Mouse (Mus musculus) adrenal gland, adult (tissue): ENCODE results near the gene Mphosph9.
A peak's percentile ranks its signal among the peaks of the same experiment; 100 is the strongest.

ENCODE experiments used
- DNase-seq, 2 experiments: peaks; one replicate each; pipeline ENCODE4 v3.0.0; 2022 to 2023; ENCODE audit warnings: low spot score in 1 of 2; ENCODE audit not compliant: inconsistent age in 2 of 2

The Mphosph9 gene

DNA sequence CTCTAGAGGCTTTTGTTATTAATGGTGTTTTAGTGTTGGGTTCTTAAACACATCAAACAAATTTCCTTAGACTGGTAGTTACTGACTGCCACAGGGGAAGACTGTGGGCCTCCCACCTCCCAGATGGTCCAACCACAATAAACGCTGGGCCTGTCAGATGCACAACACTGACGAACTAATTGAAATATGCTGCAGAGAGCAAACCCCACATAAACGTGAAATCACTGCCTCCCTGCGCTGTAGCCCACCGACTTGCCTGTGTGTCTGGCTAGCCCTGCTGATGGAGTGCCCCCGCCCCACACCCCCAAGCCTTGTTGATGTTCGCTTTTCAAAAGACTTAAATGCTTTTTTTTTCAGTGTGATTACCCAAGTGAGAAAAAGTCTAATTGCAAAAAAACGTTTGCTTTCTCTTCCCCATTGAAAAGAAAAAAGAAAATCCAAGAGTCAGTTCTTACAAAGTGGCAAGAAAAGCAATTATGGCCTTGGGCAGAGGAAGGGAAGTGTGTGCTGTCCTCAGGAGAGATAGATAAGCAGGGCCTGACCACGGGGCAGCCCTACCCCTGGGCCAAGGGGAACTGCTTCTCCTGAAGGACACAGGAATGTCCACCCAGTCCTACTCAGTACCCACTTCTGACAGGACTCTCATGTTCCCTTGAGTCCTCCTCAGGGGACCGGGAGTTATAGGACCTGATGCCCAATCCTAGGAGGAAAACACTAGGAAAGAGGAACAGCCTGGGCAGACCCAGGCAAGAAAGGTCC lies 85.9 kb downstream of the Mphosph9 start:
- DNase-seq = peak in 1 of 2 experiments; percentile 66

DNA sequence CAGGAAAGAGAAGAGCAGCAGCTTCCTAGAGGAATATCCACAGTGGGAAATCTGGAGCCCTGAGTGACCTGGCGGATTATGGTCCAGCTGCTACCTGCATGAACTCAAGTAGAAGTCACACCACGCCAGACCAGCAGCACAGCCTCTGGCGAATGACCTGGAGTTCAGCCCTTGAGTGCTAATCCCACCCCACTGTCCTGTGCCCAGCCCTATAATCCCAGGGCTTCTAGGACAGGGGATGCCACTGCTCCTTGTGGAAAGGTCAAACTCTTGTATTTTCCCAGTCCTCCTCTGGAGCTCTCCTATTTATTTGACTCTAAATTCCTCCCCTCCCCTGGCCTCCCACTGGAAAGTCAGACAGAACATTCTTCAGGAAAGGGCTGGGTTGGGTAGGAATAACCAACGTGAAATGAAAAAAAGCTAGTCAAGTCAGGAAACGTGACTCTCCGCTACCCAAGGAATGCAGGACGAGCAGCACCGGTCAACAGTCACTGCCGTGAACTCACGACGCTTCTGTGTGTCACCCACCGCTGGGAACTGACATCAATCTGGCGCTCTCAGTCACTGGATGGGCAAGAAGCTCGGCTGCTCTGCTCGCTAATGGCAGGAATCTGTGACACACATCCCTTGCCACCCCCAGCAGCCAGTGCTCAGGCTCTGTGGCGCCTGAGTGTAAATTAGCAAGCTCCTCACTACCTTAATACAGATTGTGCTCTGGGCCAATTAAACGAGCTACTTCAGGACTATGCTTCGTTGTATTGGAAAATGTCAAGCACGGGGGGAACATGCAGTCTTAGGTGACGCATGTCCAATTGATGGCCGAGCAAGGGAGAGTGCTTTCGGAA lies 86.7 kb downstream of the Mphosph9 start:
- peak in 1 of 2 experiments; percentile 61 for DNase-seq

DNA sequence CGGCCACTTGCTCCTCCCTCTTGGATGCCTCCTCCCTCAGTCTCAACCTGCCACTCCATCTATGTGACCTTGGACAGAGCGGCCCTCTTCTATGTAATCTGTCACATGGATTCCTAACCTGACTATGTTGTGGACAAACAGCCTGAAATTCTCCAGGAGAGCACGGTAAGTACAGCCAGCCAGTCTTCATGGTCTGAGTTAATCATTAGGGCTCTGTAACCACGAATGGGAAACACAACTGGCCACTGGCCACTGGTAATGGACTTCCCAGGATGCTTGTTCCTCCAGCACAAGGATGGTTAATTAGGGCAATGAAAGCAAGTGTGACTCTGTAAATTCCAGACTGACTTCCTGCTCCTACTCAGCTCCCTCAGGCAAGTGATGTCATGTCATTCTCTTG lies 91.6 kb downstream of the Mphosph9 start:
- DNase-seq = no peak

DNA sequence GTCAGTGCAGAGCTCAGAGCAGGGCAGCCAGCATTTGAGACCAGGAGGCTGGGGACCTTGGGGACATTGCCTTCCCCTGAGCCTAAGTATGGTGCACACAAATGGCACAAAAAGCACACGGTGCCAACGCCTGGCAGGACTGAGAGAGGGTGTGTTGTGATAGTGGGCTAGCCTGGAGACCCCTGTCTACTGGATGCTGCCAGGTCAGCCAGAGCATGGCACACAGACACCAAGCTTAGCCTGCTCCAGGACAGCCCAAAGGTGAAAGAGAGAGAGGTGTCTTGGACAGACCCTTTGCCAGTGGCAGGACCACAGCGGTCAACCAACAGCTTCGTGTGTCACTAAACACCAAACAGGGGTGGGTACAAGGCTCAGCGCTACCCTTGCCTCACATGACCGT lies 93.0 kb downstream of the Mphosph9 start:
- no peak for DNase-seq

GRCm38 (mm10) chr5:124233874-124234661 lies 93.7 kb downstream of the Mphosph9 start:
- no peak for DNase-seq

DNA sequence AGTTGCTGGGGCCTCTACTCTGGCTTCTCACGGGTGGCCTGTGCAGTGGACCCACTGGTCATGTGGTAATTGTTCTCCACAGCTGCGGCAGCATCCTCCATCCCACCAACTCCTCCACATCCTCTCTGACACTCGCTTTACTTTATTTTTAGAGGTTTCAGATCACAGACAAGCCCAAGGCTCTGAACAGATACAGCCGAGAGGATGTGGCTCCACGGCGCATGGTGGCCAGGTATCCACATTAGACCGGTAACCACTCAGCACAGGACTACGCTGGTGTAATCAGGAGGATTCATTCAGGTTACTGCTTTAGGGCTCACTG lies 94.7 kb downstream of the Mphosph9 start:
- no peak for DNase-seq

DNA sequence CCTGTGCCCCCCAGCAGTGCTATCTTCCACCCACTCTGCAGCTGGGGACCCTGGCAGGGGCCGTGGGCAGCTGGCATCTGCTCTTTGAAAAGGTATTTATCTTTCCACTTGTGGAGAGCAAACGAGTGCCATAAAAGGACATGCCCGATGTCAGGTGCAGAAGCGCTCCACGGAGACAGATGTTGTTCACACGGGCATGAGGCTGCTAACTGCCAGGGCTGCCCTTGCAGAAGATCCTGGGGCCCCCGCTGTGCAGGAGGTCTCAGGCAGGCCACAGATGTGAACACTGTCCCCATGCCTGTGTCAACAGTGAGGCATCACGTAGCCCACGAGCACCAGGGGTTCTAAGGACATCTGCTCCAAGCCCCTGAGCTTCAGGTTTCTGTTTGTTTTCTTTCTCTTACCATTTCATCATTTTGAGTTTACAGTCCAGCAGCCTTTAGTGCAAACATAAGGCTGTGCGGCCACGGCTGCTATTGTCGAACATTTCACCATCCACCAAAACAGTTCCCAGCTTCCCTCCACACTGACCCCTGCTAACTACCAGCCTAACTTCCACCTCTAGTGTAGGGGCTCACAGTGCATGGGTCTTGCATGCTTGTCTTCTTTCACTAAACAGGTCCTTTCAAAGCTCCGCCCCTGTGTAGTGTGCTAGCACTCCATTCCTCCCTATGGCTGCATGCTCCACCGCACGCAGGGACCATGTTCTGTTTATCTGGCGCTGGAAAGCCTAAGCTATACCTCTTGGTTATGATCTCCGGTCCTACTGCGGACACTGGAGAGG lies 95.2 kb downstream of the Mphosph9 start:
- no peak for DNase-seq

- DNase-seq = no peak
These were observed 97.3 kb downstream of the Mphosph9 start for GRCm38 (mm10) chr5:124230461-124230860.

DNA sequence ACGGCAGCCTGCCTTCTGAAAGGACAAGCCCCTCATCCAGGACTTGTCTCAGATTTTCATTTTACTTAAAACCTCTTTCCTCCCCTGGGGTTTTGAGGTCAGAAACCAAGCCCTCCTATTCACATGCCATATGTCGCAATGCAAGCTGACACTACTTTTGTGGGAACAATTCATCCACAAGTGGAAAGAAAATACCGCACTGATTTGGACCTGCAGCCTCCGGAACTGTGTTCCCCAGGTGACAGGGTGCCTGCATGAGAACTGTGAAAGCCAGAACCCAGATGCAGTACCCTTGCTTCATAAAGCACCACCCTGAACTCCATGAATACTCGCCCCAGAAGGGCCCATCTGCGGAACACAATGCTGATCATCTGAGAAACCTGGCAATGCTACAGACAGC lies 100.6 kb downstream of the Mphosph9 start:
- DNase-seq = peak in 1 of 2 experiments; percentile 62

- DNase-seq = peak; percentile 67 to 88
These were observed 101.3 kb downstream of the Mphosph9 start for GRCm38 (mm10) chr5:124226494-124226893.

- DNase-seq = peak in 1 of 2 experiments; percentile 40
These were observed 101.9 kb downstream of the Mphosph9 start for GRCm38 (mm10) chr5:124225891-124226290.

DNA sequence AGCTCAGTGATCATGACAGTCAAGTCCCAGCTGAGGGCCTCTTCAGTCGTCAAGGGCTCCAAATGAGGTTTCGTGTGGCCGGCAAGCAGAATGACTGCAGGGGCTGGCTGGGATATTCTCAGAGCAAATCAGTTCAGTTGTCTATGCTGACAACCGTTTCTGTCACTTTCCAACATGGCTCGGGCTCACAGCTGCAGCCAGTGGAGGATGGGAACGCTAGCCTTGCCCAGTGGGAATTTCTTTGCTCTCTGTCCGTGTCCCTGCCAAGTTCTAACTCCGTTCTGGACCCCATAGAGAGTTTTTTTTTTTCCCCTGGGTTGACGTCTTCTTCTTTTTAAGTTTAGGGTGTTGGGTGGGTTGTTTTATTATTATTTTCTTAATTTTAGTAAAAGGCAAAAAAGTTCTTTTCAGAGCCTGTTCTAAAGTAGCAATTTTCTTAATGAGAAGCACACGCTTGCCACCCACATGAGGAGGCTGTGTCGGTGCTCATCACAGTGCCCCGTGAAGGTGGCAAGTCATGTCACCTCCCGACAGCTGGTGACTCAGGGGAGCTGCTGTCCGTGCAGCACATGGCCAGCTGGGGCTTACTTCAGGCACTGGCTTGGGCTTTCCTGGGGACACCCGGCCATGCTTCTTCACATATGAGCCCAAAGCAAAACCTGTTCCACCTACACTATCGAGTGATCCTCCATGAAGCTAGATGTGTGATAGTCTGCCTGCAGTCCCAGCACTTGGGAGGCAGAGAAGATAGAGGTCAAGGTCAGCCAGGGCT lies 103.3 kb downstream of the Mphosph9 start:
- DNase-seq = peak in 1 of 2 experiments; percentile 74

GRCm38 (mm10) chr5:124223574-124223973 lies 104.2 kb downstream of the Mphosph9 start:
- no peak for DNase-seq

DNA sequence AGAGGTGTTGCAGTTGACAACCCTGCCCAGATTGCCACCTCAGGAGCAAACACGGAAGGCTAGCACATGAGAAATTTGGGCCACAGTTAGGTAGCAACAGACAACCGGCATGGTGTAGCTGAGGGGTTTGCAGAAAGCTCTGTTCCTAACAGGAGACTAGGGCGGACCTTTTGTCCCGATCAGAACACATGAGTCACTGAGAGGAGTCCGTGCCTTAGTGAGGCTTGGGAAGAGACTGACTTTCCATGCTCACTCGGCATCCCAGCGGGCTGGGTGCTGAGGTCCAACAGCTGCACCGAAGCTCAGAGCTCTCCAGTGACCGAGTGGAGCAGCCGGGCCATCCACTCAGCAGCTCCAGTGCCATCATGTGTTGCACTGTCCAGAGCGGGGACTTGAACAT lies 105.1 kb downstream of the Mphosph9 start:
- peak; percentile 58 to 77 for DNase-seq

GRCm38 (mm10) chr5:124221736-124222040 lies 106.1 kb downstream of the Mphosph9 start:
- peak in 1 of 2 experiments; percentile 97 for DNase-seq

DNA sequence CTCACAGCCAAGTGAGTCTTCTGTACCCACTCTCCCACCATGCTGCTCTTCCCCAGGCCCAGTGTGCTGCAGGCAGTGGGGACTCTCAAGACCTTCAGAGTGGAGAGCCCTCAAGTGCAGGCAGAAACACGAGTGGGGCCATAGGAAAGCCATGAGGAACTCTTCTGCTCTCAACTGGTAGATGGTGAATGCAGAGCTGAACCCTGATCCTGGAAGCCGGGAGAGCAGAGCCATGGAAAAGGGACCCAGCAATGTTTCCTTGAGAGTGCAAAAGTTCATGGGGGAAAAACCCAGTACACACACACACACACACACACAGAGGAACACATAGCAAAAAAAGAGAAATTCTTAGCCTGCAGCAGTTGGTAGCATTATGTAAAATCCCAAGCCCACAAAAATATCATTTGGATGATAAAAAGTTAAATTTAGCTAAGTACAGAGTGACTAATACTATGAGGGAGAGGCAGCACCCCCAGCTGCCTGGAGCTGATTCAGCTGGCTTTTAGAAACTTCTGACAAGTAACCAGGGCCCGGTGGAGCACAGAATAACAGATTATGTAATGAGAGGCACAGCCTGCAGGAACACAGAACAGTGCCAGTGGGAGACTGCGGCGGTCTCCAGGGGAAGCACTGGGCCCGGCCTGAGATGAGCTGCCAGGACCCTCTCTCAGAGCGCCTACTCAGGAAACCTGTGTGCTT lies 106.6 kb downstream of the Mphosph9 start:
- peak in 1 of 2 experiments; percentile 91 for DNase-seq

GRCm38 (mm10) chr5:124220551-124220950 lies 107.2 kb downstream of the Mphosph9 start:
- DNase-seq = peak in 1 of 2 experiments; percentile 18

GRCm38 (mm10) chr5:124219431-124219830 lies 108.3 kb downstream of the Mphosph9 start:
- no peak for DNase-seq

DNA sequence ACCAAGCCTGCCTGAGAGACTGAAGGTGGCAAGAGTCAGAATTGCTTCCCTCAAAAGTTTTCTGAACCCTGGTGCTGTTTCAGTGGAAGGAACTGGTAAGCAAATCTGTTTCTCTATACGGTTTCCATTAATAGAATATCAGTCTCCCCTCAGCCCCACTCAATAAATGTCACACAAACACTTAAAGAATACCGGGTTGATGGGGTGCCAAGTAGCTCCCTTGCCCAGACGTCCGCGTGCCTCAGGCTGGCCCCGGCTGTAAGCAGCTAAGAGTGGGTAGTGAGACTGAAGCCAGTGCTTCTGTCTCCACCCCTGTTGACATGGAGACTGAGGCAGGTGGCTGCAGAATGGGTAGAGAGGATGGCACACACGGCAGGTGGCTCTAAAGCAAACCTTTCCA lies 108.8 kb downstream of the Mphosph9 start:
- DNase-seq = no peak
